Mouse (Mus musculus) CH12F3 (cell line): ENCODE measurements at regions not wholly inside any gene's neighbourhood (a gene's known extent, or its start where the extent isn't known, plus 50 kb on each side); places are given as distances from the start of the nearest gene placed in this dataset.

Source experiments
- in situ Hi-C: fragments of 300-500 bp; cut with MboI; formaldehyde crosslinking; loops from 2 replicates; pipeline ENCODE4 v1.14.3; 2020; ENCODE audit warnings: low sequenced_read_pairs

- in situ Hi-C loops = loop anchor here (5.0 kb wide), 1 partner anchor 169 kb away; no protein-coding TSS in a partner anchor
These were observed 57.8 kb downstream of the Lsm3 start for GRCm38 (mm10) chr6:91573487-91573886.

- in situ Hi-C loops = loop anchor here (5.0 kb wide), 1 partner anchor 168 kb away; no protein-coding TSS in a partner anchor
These were observed 58.7 kb downstream of the Lsm3 start for GRCm38 (mm10) chr6:91574414-91574813.

GRCm38 (mm10) chr6:91575662-91576364 lies 60.1 kb downstream of the Lsm3 start:
- in situ Hi-C loops = no loop called here

- in situ Hi-C loops = no loop called here
These were observed 61.2 kb downstream of the Lsm3 start for GRCm38 (mm10) chr6:91576906-91577305.

GRCm38 (mm10) chr6:91579666-91580065 lies 63.9 kb downstream of the Lsm3 start:
- in situ Hi-C loops = no loop called here

GRCm38 (mm10) chr6:91580607-91581006 lies 64.9 kb downstream of the Lsm3 start:
- in situ Hi-C loops = no loop called here

DNA sequence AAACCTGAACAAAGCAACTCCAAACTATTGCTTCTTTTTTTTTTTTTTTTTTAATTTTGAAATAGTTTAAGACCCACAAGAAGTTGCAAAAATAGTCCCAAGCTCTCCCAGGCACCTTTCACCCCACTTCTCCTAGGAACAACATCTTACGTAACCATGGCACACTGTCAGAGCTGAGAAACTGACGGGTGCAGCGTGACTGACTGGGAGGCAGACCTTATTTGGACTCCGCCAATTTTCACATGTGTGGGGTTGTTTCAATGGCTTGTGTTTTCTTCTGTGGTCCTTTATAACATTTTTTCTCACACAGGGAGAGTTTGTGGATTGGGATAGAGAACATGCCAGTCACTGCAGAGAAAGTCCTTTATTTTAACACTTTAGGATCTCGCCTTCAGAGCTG lies 66.6 kb downstream of the Lsm3 start:
- in situ Hi-C loops = no loop called here

- in situ Hi-C loops = no loop called here
These were observed 67.6 kb downstream of the Lsm3 start for GRCm38 (mm10) chr6:91583346-91583745.

GRCm38 (mm10) chr6:91585543-91585942 lies 69.8 kb downstream of the Lsm3 start:
- in situ Hi-C loops = no loop called here

GRCm38 (mm10) chr6:91589181-91589580 lies 73.5 kb downstream of the Lsm3 start:
- in situ Hi-C loops = no loop called here

DNA sequence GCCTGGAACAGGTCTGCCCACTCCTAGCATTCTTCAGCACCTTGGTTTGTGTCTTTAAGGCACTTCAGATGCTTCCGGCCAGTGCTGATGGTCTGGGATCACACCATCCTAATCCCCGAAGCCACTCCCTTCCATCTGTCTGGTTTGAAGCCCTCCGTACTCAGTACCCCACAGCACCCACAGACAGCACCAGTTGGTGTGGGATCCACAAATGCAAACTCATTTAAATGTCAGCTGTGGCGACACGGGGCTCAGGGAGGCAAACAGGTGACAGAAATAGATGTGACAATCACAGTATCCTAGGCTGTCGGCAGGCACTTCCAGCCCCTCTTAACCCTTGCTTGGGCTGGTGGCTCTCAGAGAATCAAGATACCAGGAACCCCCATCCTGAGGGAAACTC lies 74.7 kb downstream of the Lsm3 start:
- in situ Hi-C loops = no loop called here

DNA sequence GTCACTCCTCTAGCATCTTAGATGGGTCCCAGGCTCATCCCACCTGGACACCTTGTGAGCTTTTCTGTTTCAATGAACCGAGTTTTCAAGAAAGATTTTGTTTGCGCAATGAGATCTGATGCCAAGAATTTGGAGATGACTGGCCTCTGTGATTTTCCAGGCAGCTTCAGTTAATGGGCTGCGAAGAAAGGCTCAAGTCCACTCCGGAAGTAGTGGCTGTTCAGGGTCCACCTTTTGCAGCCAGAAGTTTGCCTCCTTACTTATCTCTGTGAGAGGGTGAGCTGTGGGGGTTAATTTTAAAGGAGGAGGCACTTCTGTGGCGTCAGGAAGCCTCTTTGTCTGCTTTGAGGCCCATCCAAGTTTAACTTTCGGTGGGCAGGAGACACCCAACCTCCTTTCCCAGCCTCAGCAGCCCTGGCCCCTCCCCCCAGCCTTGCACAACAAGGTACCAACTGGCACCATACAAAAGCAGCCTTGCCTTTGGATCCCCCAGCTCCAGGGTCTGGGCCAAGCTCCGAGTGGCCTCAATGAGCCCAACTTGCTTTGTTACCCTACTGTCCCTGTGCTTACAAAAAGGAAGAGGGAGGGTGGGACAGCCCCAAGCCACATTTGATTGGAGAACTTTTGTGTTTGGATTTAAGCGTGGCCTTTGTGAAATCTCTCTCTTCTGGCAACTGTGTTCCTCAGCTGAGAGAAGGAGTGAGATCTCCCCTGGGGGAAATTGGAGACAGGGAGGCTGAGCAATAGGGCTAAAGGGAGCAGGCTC lies 75.3 kb downstream of the Lsm3 start:
- in situ Hi-C loops = no loop called here

GRCm38 (mm10) chr6:91592651-91593050 lies 76.9 kb downstream of the Lsm3 start:
- in situ Hi-C loops = no loop called here

GRCm38 (mm10) chr6:91598942-91599341 lies 83.2 kb downstream of the Lsm3 start:
- in situ Hi-C loops = no loop called here

DNA sequence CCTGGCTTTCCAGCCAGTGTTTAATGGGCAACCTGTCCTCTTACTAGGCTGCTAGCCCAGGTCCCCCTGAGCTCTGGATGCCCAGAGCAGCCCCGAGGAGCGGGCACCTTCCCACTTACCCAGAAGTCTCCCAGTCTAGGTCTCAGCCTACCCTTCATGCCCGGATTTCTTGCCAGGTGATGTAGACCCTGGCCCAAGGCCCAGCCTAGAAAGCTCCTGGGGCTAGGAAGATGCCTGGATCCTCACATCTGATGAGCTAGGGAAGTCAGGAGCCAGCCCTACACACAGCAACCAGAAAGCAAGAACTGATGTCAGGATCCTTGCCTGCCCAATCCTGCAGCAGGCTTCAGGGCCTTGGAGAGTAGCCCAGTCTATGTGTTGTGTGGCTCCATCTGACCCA lies 83.7 kb upstream of the Slc6a6 start:
- in situ Hi-C loops = no loop called here

DNA sequence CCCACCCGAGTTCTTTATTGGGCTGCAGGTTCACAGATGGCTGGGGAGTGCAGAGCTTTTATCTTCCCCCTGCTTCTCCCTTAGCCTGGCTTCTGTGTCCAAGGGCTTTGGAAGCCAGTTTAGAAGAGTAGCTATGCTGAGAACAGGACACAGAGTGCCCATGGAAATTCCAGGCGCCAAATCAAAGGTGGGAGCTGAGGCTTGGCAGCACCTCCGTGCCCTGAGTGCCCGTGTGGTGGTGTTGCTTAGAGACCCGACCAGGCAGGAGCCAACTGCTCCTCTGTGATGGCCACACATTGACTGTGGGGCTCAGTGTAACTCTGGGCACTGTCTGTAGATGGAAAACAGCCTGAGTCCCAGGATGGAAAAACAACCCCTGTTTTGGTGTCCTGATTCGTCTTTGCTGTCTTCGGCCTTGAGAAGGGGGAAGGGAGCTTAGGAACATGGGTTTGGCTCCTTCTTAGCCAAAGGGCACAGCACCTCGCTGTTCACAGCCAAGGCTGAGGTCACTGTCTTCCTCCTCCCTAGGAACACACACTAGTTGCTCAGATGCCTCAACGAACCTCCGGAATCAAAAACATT lies 77.1 kb upstream of the Slc6a6 start:
- in situ Hi-C loops = no loop called here

DNA sequence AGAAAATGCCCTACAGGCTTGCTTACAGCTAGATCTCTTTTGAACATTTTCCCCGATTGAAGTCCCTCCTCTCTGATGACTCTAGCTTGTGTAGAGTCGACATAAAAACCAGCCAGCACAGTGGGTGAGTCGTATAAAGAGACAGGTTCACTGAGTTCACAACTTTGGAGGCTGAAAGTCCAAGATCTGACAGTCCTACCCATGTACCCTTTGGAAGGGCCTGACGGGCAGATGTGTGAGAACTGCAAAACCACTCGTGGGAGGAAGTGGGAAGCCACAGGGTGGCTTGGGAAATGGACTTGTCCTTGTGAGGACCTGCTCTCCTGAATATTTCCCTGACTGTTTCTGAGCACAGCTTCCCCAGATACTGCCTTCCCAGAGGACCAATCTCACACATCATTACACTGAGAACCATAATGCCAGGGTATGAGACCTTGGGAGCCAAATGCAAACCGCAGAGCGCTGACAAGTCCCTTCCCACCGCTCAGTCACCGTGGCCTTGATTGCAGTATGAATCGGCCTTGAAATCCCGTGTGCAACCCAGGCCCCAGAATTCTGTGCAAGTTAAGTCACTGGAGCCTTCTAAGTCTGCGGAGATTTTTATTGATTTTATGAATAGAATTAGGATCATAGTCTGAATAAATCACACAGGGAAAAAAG lies 76.1 kb upstream of the Slc6a6 start:
- in situ Hi-C loops = no loop called here

DNA sequence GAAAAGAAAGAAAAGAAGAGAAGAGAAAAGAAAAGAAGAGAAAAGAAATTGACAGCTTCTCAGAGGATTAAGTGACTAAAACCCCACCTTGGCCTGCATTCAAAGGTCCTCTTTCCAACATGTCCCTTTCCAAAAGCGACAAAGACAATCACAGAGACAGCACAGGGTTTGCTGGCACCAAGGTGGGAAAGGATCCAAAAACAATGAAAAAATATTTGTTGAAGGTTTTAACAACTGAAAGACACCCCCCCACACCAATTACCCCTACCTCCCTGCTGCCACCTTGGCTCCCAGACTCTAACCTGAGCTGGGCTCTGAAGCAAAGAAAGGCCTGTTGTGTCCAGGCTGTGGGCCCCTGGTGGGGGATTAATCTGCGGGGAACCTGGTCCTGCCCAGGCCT lies 74.2 kb upstream of the Slc6a6 start:
- in situ Hi-C loops = no loop called here

- in situ Hi-C loops = no loop called here
These were observed 68.8 kb upstream of the Slc6a6 start for GRCm38 (mm10) chr6:91615022-91615421.

DNA sequence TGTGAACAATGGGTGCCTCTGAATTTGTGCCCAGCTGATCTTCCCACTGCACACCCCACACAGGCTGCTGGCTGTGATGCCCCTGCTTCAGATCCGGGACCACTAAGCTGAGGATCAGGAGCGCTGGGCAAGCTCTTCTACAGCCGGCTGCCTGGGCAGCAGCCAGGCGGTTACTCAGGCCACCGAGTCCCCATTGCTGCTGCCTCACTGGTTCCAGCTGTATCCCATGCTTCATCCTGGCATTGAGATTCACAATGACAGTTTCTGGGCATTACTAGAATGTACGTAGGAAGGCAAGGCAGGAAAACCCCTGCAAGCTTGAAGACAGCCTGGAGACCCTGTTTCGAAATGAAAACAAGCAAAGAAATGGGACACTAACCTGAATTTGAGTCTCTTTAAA lies 67.3 kb upstream of the Slc6a6 start:
- in situ Hi-C loops = no loop called here

DNA sequence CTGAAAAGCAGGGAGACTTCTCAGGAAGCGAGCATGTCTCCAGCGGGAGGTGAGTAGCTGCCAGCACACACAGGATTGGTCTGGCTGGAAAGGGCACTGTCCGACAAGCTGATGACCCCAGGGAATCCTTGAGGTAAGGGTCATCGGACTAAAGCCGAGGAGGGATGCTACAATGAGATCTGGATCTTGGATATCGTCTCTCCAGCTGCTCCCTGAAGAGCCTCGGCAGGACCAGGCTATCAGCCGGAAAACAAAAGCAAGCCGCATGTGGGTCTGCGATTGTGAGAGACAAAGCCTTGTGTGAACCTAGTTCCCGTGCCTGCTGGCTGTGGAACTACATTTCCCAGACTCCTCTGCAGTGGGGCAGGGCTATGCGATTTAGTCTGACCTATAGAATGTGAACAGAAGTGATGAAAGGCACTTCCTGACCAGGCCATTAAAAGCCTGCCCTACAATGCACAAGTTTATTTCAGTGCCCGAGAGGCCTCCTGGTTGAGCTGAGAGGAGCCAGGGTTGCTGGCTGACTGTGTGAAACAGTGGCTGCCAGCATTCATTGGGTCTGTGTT lies 66.7 kb upstream of the Slc6a6 start:
- in situ Hi-C loops = no loop called here
